Mouse (Mus musculus) layer of hippocampus, postnatal 10 days (tissue): ENCODE data around the gene Itgad. TPM values are rescaled to one million over a fixed set of nuclear protein-coding genes. Genes with fewer than 3 reads are reported as not detected.

Experiments used
- total RNA-seq, 2 experiments: library from RNA; stranded (reverse); gene quantifications; 2 replicates each; pipeline ENCODE4 v1.2.3; 2021

The Itgad gene
- total RNA-seq, 2 experiments from 2014 or later = 0.78 to 0.85 TPM

Other genes with a start within 250 kb of the Itgad start
- gene Kat8, start 241.9 kb upstream of the Itgad start, total RNA-seq = 10 to 100 TPM; 25.8 to 28.2 TPM
- gene Prss8, start 224.3 kb upstream of the Itgad start, total RNA-seq = 1 to 10 TPM; 1.7 to 1.8 TPM
- 10 to 100 TPM; 15.0 to 17.0 TPM for gene Prss36, start 207.7 kb upstream of the Itgad start, total RNA-seq
- 100 to 1,000 TPM; 423 to 445 TPM for gene Fus, start 186.9 kb upstream of the Itgad start, total RNA-seq
- 1 to 10 TPM; 3.2 to 4.5 TPM for gene Pycard, start 160.5 kb upstream of the Itgad start, total RNA-seq
- gene Trim72, start 150.4 kb upstream of the Itgad start, total RNA-seq = under 1 TPM; 0.40 to 0.55 TPM
- 1 to 10 TPM; 8.4 to 8.7 TPM for gene Itgam, start 91.7 kb upstream of the Itgad start, total RNA-seq
- gene Gm49368, start 91.7 kb upstream of the Itgad start, total RNA-seq = not detected
- gene Itgax, start 24.8 kb upstream of the Itgad start, total RNA-seq = not detected
- 1 to 10 TPM; 4.3 to 4.8 TPM for gene Cox6a2, start 52.0 kb downstream of the Itgad start, total RNA-seq
- 10 to 100 TPM; 11.4 to 11.8 TPM for gene Armc5, start 83.0 kb downstream of the Itgad start, total RNA-seq
- gene 9130023H24Rik, start 83.7 kb downstream of the Itgad start, total RNA-seq = 1 to 10 TPM; 3.7 to 4.3 TPM
- gene Tgfb1i1, start 92.4 kb downstream of the Itgad start, total RNA-seq = 10 to 100 TPM; 27.2 to 28.1 TPM
- not detected for gene Slc5a2, start 111.3 kb downstream of the Itgad start, total RNA-seq
- 10 to 100 TPM; 23.0 to 23.2 TPM for gene BC017158, start 143.8 kb downstream of the Itgad start, total RNA-seq